Mouse (Mus musculus) midbrain, postnatal 0 days (tissue): Measurements from ENCODE around the gene Glipr2. TPM values are rescaled to one million over a fixed set of nuclear protein-coding genes. Genes with fewer than 3 reads are reported as not detected.

Source experiments
- ATAC-seq: fragments of 200-750 bp; cut with Nextera tagmentation; 2 replicates; pipeline ENCODE4 v1.8.0; 2017; ENCODE audit warnings: moderate number of reproducible peaks, mild to moderate bottlenecking, moderate TSS enrichment, moderate library complexity; ENCODE audit not compliant: low FRiP score
- DNase-seq: peaks from one replicate; pipeline ENCODE4 v3.0.0-alpha.2; 2015; ENCODE audit warnings: low spot score
- H3K27ac ChIP-seq: fragments of 300-500 bp; sonication (generic); 2 replicates; pipeline ENCODE4 v1.5.1; 2014; ENCODE audit warnings: low read depth, mild to moderate bottlenecking, low read length, mixed read lengths
- H3K27me3 ChIP-seq: fragments of 300-500 bp; sonication (generic); 2 replicates; pipeline ENCODE4 v1.6.1; 2014; ENCODE audit warnings: low read length, control low read depth, mixed read lengths; ENCODE audit not compliant: insufficient read depth
- H3K36me3 ChIP-seq: fragments of 300-500 bp; sonication (generic); 2 replicates; pipeline ENCODE4 v1.6.1; 2014; ENCODE audit warnings: low read length, control low read depth, mixed read lengths; ENCODE audit not compliant: insufficient read depth
- H3K4me1 ChIP-seq: fragments of 300-500 bp; sonication (generic); 2 replicates; pipeline ENCODE4 v1.6.1; 2014; ENCODE audit warnings: mild to moderate bottlenecking, control low read depth, antibody characterized with exemption, low read length, mixed read lengths; ENCODE audit not compliant: insufficient read depth
- H3K4me2 ChIP-seq: fragments of 300-500 bp; sonication (generic); 2 replicates; pipeline ENCODE4 v1.6.1; 2014; ENCODE audit warnings: low read depth, mild to moderate bottlenecking, low read length, mixed read lengths; ENCODE audit not compliant: poor library complexity, severe bottlenecking
- H3K4me3 ChIP-seq: fragments of 300-500 bp; sonication (generic); 2 replicates; pipeline ENCODE4 v1.5.1; 2014; ENCODE audit warnings: low read depth, mild to moderate bottlenecking, low read length, moderate library complexity
- H3K9ac ChIP-seq: fragments of 300-500 bp; sonication (generic); replicated peaks from 2 replicates; pipeline ENCODE4 v1.6.1; 2014; ENCODE audit warnings: mild to moderate bottlenecking, low read length, moderate library complexity, mixed read lengths; ENCODE audit not compliant: poor library complexity, severe bottlenecking
- H3K9me3 ChIP-seq: fragments of 300-500 bp; sonication (generic); 2 replicates; pipeline ENCODE4 v1.6.1; 2016; ENCODE audit warnings: low read length, control low read depth
- CTCF ChIP-seq: IDR thresholded peaks from 2 replicates; pipeline ENCODE4 v1.5.1; 2016; ENCODE audit warnings: antibody characterized with exemption, mild to moderate bottlenecking
- WGBS: fragments of 180-500 bp; shearing (Covaris S2); extraction: QIAGEN DNeasy Blood & Tissue Kit; methylation state at CpG from one replicate; pipeline ENCODE4 v1.1.7; 2014; 5-methylcytosine and 5-hydroxymethylcytosine counted together
- polyA plus RNA-seq: library from polyadenylated mRNA; unstranded; fragments of >200 nt; fragmentation: Nextera tagmentation; extraction: Ambion mirVana; gene quantifications from 2 replicates; pipeline ENCODE4 v1.2.1, GENCODE M21; 2015
- total RNA-seq: library from RNA; depleted of rRNA; stranded (reverse); fragments of >200 nt; gene quantifications from 2 replicates; pipeline ENCODE4 v1.2.3, GENCODE M21; 2014

The Glipr2 gene
- total and polyA plus RNA-seq, 2 experiments from 2014 or later = 16.5 to 18.2 TPM

DNA sequence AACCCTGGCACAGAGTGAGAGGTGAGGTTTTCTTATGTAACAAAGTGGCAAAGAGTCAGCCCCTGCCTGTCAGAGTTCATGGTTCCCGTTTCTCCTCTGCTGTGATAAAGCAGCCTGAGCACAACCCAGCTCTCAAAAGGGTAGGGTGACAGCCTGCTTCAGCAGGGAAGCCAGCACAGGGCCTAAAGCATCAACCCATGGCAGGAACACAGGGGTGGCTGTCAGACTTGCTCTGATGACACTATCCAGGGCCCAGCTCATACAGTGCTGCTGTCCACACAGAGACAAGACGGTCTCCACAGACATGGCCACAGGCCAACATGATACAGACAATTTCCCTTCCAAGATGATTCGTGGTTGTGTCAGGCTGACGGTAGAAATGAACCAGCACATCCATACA is 25.3 kb upstream of the Glipr2 start:
- H3K36me3 ChIP-seq = peaks cover 30% of the 10 kb centered on the region
- ATAC-seq = no peak
- no peak for TF ChIP-seq CTCF
- no peak for DNase-seq
- H3K9ac ChIP-seq = no peak overlapping the region
- WGBS = 94% methylated on average over 4 of the region's 4 CpGs
- no peaks in the 10 kb centered on the region for H3K4me1 ChIP-seq
- no peak overlapping the region for H3K4me2 ChIP-seq
- no peaks in the 10 kb centered on the region for H3K27me3 ChIP-seq
- no peaks in the 10 kb centered on the region for H3K9me3 ChIP-seq
- H3K4me3 ChIP-seq = no peak overlapping the region
- no peak overlapping the region for H3K27ac ChIP-seq

DNA sequence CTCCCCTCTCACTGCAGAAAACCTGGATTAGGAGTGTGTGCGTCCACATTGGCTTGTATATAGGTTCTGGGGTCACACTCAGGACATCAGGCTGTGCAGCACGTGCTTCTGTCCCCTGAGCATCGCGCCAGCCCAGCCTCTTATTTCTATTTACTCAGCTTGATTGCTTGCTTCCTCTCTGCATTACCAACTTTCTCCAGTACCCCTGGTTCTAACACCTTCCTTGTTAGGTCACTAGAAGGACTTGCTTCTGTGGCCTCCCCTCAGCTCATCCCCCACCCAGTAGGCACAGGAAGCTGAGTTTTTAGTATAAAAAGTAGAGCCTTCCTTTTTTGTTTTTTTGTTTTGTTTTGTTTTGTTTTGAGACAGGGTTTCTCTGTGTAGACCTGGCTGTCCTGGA is 21.0 kb upstream of the Glipr2 start:
- DNase-seq (no peak), ATAC-seq (no peak)
- no peaks in the 10 kb centered on the region for H3K4me1 ChIP-seq
- H3K9me3 ChIP-seq = no peaks in the 10 kb centered on the region
- no peak for TF ChIP-seq CTCF
- no peak overlapping the region for H3K27ac ChIP-seq
- H3K36me3 ChIP-seq = peaks cover 24% of the 10 kb centered on the region
- 99% methylated on average over 4 of the region's 4 CpGs for WGBS
- no peak overlapping the region for H3K9ac ChIP-seq
- no peak overlapping the region for H3K4me2 ChIP-seq
- no peak overlapping the region for H3K4me3 ChIP-seq
- no peaks in the 10 kb centered on the region for H3K27me3 ChIP-seq

DNA sequence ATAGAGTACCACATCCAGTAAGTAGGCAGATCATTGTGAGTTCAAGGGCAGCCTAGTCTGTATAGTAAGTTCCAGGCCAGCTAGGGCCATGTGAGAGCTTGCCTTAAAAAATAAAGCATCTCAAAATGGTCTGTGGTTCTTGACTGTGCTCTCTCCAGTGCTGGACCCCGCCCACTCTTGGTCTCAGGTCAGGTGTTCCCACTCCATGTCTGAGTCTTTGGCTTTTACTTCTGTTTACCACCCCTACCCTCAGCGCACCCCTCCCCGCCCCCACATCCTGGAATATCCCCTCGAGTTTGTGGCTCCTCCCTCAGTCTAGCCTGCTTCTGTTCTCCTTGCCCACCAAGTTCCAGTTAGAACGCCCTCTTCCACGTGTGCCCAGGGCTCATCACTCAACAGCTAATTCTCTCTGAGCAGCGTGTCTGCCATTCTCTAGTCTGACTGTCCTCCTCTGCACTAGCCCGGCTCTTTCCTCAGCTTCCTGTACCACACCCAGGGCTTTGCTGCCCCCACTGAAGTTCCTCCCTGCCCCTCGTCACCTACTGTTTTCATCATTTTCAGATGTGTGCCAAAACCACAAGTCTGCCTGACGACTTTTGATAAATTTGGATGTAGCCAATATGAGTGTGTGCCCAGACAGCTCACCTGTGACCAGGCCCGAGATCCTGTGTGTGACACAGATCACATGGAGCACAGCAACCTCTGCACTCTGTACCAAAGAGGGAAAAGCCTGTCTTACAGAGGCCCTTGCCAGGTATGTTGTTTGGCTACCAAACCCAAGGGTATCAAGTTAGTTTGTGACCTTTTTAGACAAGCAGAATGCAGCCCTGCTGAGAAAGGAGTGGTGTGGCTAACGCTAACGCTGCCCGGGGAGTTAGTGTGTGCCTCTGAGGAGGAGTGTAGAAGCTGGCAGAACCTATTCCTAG is 20.2 kb upstream of the Glipr2 start:
- DNase-seq = no peak
- Histone ChIP-seq H3K9me3 (no peaks in the 10 kb centered on the region), H3K4me2 (no peak overlapping the region), H3K27me3 (no peaks in the 10 kb centered on the region), H3K9ac (no peak overlapping the region), H3K36me3 (peaks cover 21% of the 10 kb centered on the region), H3K4me1 (no peaks in the 10 kb centered on the region), H3K27ac (no peak overlapping the region), H3K4me3 (no peak overlapping the region)
- WGBS = 78% methylated on average over 14 of the region's 14 CpGs
- TF ChIP-seq CTCF = no peak
- ATAC-seq = no peak

DNA sequence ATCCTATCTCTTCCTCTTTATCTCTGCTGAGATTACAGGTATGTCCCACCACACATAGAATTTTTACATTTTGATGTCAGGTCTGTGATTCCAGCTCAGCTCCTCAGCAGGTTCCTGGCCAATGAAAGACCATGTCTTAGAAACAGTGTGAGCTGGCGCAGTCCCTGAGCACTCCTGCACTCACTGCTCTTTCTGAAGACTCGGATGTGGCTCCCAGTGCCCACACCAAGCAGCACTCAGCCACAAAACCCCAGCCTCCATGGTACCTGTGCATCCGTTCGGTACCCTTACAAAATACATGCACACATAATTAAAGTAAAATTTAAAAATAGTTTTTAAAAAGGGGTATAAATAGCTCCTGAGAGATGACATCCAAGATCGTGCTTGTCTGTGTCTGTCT is 15.9 kb upstream of the Glipr2 start:
- Histone ChIP-seq H3K27ac (no peak overlapping the region), H3K4me3 (no peak overlapping the region), H3K4me1 (no peaks in the 10 kb centered on the region), H3K9me3 (no peaks in the 10 kb centered on the region), H3K9ac (no peak overlapping the region), H3K36me3 (peaks cover 46% of the 10 kb centered on the region), H3K27me3 (no peaks in the 10 kb centered on the region), H3K4me2 (no peak overlapping the region)
- DNase-seq (no peak), ATAC-seq (no peak)
- 92% methylated on average over 5 of the region's 5 CpGs for WGBS
- TF ChIP-seq CTCF = no peak

DNA sequence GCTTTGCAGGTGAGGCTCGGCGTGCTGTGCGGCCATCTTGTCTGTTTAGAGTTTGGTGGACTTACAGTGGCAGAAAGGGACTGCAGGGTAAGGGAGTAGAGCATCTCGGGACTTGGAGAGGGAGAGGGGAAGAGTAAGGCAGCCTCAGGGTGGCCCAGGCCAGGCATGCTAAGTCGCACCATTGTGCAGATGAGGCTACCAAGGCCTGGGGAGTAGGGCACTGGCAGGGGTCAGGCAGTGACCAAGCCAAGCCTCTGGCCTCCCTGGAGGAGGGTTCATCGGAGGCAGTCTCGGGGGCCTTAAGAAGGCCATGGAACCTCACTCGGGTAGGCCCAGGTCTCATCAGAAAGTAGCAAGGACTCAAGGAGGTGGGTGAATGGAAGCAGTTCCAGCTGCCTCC is 14.8 kb upstream of the Glipr2 start:
- no peak for TF ChIP-seq CTCF
- no peaks in the 10 kb centered on the region for H3K27me3 ChIP-seq
- H3K27ac ChIP-seq = no peak overlapping the region
- no peak overlapping the region for H3K4me3 ChIP-seq
- no peak for ATAC-seq
- no peak for DNase-seq
- H3K9me3 ChIP-seq = no peaks in the 10 kb centered on the region
- H3K36me3 ChIP-seq = peaks cover 43% of the 10 kb centered on the region
- H3K9ac ChIP-seq = no peak overlapping the region
- WGBS = 91% methylated on average over 8 of the region's 8 CpGs
- no peak overlapping the region for H3K4me2 ChIP-seq
- no peaks in the 10 kb centered on the region for H3K4me1 ChIP-seq

DNA sequence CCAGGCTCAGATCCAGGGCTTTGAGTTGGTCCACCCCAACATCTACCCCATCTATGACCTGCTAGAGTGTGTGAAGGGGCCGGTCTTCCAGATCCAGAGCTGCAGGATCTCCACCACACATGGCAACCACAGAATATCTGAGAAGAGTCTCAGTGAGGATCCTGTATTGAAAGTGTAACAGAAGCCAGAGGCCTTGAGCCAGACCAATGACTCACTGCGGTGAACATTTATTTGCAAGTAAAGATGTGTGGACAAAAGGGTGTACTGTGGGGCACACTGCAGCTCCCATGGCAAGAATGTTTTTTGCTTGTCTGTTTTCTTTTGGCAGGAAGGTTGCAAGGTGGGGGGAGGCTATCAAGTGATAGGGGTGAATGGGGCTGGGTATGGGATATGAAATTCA is 9.6 kb upstream of the Glipr2 start:
- 91% methylated on average over 2 of the region's 2 CpGs for WGBS
- Histone ChIP-seq H3K4me3 (no peak overlapping the region), H3K27me3 (no peaks in the 10 kb centered on the region), H3K4me2 (no peak overlapping the region), H3K9ac (no peak overlapping the region), H3K4me1 (no peaks in the 10 kb centered on the region), H3K27ac (no peak overlapping the region), H3K36me3 (peaks cover 20% of the 10 kb centered on the region), H3K9me3 (no peaks in the 10 kb centered on the region)
- ATAC-seq (no peak), DNase-seq (no peak)
- no peak for TF ChIP-seq CTCF
